Mouse (Mus musculus): ENCODE data around the gene Atg4a-ps. TPM values are rescaled to one million over a fixed set of nuclear protein-coding genes. Genes with fewer than 3 reads are reported as not detected.

Atg4a-ps gene
- total RNA-seq, 2 experiments from 2014 or later, result 2.2 TPM; not detected in 1

DNA sequence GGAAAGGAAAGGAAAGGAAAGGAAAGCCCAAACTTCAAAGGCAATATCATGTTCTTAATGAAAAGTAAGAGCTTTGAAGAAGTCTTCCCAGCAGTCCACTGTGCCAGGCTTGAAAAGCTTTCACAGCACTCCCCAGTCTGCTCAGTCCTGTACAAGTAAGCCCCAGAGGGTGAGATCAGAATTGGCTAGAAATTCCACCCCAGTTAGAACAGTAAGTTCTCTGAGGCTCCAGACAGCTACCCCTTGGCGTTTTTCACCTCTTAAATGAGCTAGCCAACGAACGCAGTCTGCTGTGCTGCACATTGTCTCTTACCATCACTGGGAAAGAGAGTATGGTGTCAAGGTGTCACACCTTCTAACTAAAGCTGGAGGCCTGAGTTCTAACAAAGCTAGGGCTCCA is 18.2 kb downstream of the Atg4a-ps start:
- no peak for DNase-seq (ENCODE audit: low spot score in 2 of 2)

- DNase-seq (ENCODE audit: low spot score in 2 of 2), result no peak
Measured at GRCm38 (mm10) chr3:103626481-103626880, 19.4 kb downstream of the Atg4a-ps start.

- DNase-seq (ENCODE audit: low spot score in 2 of 2), result no peak
Measured at GRCm38 (mm10) chr3:103625169-103625568, 20.7 kb downstream of the Atg4a-ps start.

- DNase-seq (ENCODE audit: low spot score in 2 of 2), result no peak
Measured at GRCm38 (mm10) chr3:103624591-103625051, 21.2 kb downstream of the Atg4a-ps start.

DNA sequence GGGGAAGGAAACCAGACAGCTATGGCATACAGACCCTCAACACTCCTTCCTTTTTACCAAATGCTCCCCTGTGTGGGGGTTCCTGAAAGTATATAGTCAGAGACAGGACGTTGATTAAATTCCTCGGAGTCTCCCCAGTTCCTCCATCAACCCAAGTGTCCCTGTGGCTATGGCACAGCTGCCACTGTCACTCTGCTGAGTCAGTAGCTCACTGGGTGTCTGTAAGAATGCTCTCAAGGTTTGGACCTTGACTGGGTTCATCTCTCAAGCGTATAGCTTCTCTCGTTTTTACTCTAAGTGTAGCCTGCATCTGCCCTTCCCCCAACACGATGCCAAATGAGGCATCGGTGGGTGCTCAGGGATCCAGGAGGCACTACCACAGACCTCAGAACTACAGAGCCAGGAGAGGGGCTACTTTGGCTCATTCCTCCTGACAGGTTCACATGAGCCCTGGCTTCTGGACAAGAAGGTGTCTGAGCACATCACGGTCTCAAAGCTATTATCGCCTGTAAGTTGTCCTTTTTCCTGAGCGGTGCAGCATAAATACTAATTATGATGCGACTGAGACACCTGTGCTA is 21.9 kb downstream of the Atg4a-ps start:
- DNase-seq (ENCODE audit: low spot score in 2 of 2), result no peak

GRCm38 (mm10) chr3:103620101-103620500 is 25.8 kb downstream of the Atg4a-ps start:
- no peak for DNase-seq (ENCODE audit: low spot score in 2 of 2)

- no peak for DNase-seq (ENCODE audit: low spot score in 2 of 2)
Measured at GRCm38 (mm10) chr3:103616981-103617380, 28.9 kb downstream of the Atg4a-ps start.

DNA sequence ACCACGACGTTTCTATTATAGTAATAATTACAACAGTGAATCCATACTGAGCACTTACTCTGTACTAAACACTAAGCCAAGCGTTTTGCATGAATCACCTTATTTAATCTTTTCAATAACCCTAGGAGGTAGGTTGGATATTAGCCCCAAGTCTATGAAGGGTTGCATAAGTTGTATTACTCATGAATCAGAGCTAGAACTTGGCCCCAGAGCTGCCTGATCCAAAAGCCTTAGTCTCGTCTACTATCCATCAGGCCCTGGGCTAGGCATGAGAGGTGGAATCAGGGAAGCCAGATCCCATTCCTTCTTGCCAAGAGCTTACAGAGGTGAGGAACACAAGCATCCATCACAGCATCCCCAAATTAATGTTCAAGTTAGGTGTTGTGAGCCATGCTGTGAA is 30.2 kb downstream of the Atg4a-ps start:
- DNase-seq (ENCODE audit: low spot score in 2 of 2), result no peak

- DNase-seq (ENCODE audit: low spot score in 2 of 2), result peak; percentile 33 to 43
Measured at GRCm38 (mm10) chr3:103612636-103613355, 33.1 kb downstream of the Atg4a-ps start.

- no peak for DNase-seq (ENCODE audit: low spot score in 2 of 2)
Measured at GRCm38 (mm10) chr3:103610231-103610630, 35.6 kb downstream of the Atg4a-ps start.

GRCm38 (mm10) chr3:103606660-103607595 is 38.9 kb downstream of the Atg4a-ps start:
- no peak for DNase-seq (ENCODE audit: low spot score in 2 of 2)

DNA sequence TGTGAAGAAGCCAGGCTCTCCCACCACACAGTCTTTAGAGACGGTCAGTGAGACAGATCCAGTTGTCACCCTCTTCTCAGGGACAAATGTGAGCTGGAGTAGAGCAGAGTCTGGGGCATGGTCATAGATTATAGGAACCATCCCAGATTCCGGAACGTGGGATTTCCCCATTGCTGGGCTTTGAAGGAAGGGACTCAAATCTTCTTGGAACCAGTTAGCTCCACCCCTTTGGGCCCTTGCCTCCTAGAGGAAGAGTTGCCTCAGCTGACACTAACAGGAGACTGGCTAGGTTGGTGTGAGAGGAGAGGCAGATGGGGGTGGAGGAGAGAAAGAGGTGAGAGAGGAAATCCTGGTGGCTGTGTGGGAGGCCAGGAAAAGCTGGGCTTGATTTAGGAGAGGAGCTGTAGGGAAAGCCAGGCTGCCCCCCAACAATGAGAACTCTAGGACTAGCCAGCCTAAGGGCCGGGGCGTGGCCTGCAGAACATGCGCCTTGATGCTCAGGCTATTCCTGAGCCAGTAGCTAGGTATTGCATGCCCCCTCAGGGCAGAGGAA is 39.7 kb downstream of the Atg4a-ps start:
- no peak for DNase-seq (ENCODE audit: low spot score in 2 of 2)

- no peak for DNase-seq (ENCODE audit: low spot score in 2 of 2)
Measured at GRCm38 (mm10) chr3:103601561-103601960, 44.3 kb downstream of the Atg4a-ps start.

- no peak for DNase-seq (ENCODE audit: low spot score in 2 of 2)
Measured at GRCm38 (mm10) chr3:103601011-103601410, 44.9 kb downstream of the Atg4a-ps start.

DNA sequence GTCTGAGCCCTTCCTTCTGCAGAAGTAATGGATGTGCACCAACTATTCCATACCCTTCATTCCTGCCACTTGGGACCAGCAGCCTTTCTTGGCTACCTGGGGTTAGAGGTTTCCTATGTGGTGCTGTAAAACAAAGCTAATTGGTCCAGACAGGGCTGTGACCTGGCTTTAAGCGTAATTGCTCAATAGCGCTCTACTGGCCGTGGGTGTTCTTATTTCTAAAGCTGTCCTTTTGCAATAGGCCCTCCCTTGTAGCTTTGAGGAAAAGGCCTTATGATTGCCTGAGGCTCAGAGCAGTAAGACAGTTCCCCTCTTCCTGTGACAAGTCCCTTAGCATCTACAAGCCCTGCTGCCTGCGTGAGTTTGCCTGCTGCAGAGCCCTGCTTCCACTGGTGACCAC is 48.3 kb downstream of the Atg4a-ps start:
- no peak for DNase-seq (ENCODE audit: low spot score in 2 of 2)

DNA sequence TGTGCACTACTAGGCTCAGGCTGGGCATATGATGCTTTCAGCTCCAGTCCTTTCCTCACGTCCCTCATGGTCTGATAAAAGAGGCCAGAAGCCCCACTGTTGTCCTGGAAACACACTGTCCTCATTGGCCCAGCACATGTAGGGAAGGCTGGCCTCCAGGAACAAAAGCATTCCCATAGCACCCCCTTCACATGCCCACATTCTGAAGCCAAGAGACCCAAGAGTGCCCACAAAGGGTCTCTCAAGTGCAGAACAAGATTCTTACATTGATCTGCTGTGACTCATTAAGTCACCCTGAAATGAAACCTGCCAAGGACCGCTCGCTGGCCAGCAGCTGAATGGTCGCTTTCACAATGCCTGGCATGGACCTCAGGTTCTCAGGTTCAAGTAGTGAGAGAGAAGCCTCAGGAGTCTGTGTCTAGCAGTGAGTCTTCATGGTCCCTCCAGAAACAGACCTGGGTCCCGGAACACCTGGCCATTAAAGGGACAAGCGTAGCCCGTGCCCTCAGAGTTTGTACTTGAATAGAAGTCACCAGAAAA is 50.5 kb downstream of the Atg4a-ps start:
- no peak for DNase-seq (ENCODE audit: low spot score in 2 of 2)

Small RNA genes within 50 kb of the gene (microRNA-seq; reads per million reads assigned to microRNA genes)
- 0 reads per million in 2 experiments for gene Gm25325

Other genes starting within 250 kb of the Atg4a-ps start
- 1 to 10 TPM; 6.3 to 8.1 TPM for gene Syt6, start 70.8 kb downstream of the Atg4a-ps start, total RNA-seq (2021)
- 10 to 100 TPM; 10.1 to 11.4 TPM for gene Olfml3, start 91.9 kb upstream of the Atg4a-ps start, total RNA-seq (2021)
- not detected for gene Gm10964, start 93.3 kb upstream of the Atg4a-ps start, total RNA-seq (2021)
- gene Hipk1, start 145.5 kb upstream of the Atg4a-ps start, total RNA-seq (2021), result 10 to 100 TPM; 68.1 to 77.3 TPM
- gene Dclre1b, start 163.4 kb upstream of the Atg4a-ps start, total RNA-seq (2021), result 1 to 10 TPM; 8.4 to 8.7 TPM
- 10 to 100 TPM; 13.3 to 14.5 TPM for gene Ap4b1, start 163.5 kb upstream of the Atg4a-ps start, total RNA-seq (2021)
- gene Gm43064, start 163.5 kb upstream of the Atg4a-ps start, total RNA-seq (2021), result under 1 TPM in 1 of 2 experiments, not detected in 1; 0.18 TPM
- gene Bcl2l15, start 186.5 kb upstream of the Atg4a-ps start, total RNA-seq (2021), result under 1 TPM; 0.64 to 0.80 TPM
- under 1 TPM; 0.54 to 0.87 TPM for gene Ptpn22, start 213.7 kb upstream of the Atg4a-ps start, total RNA-seq (2021)

Data from layer of hippocampus, postnatal 10 days (tissue).